Mouse (Mus musculus) right cerebral cortex, postnatal 14 days (tissue): Measurements from ENCODE around the gene Iffo2.

Experiments used
- DNase-seq: peaks from one replicate; pipeline ENCODE4 v3.0.0; 2022

Iffo2 gene

DNA sequence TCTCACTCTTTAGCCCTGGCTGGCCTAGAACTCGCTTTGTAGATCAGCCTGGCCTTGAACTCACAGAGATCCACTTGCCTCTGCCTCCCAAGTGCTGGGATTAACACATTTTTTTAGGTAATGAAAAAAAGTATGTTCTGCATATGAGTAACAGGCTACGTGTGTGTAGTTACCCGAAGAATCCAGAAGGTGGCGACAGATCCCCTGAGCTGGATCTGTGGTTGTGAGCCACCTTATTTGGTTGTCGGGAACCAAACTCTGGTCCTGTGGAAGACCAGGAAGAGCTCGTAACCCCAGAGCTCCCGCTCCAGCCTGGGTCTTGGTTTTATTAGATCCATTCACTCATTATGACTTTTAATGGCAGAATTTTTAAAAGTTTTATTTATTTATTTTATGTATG, 116.6 kb downstream of the Iffo2 start:
- no peak for DNase-seq

DNA sequence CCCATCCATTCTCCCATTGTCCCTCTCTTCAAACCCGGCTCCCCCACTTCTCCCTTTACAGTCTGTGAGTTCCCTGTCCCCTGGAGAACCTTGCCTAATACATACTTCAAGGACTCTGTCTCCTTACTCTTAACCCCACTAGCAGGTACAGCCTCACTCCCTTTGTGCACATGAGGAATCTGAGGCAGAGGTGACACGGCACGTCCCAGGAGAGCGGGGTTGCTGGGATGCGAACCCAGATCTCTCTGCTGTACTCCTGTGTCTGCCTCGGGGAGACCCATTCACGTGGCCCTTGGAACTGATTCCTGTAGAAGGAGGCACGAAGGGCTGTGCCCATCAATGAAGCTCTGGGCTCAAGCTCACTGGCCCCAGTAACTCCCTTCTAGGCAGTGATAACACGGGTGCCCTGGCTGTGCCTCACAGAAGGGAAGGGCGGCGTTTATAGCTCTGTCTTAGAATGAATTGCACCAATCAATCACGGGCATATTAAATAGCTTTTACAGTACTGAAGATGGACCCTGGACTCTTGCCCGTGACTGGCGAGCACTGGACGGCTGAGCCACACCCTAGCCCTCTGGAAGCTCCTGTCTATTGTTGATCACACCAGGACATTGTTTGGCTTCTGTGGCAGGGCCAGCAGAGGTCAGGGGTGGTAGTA, 119.9 kb downstream of the Iffo2 start:
- DNase-seq: no peak

DNA sequence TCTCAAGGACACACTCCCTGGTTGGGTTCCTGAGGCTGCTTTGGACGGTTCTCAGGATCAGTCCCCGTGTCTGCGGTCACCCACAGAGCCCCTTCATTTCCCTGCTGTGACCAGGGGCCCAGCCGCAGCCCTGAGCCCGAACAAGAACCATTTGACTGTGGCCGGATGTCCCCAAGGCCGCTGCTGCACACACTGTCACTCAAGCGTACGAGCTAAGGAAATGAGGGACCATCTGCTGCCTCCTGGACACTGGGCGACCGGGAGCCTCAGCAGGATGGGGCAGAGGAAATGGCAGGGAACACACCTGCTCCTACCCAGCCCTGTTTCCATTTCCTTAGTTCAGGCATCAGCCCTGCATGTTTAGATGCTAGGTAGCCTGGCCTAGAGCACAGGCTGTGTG, 120.6 kb downstream of the Iffo2 start:
- no peak for DNase-seq

DNA sequence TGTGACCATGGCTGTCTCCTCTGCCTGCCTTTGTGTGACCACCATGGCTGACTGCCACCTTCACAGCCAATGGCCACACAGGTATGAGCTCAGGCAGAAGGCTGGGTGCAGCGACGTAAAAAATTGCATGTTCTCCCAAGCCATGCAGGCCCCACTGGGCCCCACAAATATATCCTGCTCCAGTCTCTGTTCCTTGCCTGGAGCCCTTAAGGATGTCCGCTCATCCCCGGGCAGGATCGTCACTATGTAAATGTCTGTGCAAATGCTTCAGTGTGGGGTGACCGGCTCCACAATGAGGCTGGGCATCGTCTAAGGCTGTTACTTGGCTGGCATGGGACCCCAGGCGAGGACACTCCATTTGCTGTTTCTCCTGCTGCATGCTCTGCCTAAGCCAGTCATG, 122.9 kb downstream of the Iffo2 start, which contains the start of gene Tas1r2:
Gene Tas1r2 (plus strand): TSS at position 301 of the 400 bp plus-strand sequence.
- no peak for DNase-seq

DNA sequence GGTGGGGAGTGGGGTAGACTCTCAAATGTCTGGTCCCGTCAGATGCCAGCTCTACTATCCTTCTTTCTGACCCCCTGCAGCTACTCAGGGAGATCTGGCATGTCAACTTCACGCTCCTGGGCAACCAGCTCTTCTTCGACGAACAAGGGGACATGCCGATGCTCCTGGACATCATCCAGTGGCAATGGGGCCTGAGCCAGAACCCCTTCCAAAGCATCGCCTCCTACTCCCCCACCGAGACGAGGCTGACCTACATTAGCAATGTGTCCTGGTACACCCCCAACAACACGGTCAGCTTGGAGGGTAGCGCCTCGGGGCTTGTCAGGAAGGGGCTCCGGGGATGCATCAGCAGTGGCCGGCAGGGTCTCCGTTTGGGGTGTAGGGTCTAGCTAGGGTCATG, 131.5 kb downstream of the Iffo2 start:
- no peak for DNase-seq

DNA sequence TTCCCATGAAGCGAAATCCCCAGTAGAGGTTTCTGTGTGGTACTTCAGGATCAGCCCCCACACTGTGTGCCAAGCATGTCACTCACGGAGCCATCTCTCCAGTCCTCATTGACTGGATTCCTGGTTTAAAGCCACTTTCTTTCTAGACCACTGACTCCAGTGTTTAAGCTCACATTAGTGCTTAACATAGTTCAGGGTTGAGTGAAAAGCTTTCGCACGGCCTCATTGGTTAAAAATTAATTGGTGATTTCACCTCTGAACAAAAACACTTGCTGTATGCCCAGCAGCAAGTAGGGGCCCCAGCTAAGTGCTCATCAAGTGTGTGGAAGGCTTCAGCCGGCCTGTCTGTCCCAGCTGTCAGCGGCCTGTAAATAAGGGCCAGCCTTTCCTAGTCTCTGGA, 137.3 kb downstream of the Iffo2 start:
- DNase-seq: no peak

DNA sequence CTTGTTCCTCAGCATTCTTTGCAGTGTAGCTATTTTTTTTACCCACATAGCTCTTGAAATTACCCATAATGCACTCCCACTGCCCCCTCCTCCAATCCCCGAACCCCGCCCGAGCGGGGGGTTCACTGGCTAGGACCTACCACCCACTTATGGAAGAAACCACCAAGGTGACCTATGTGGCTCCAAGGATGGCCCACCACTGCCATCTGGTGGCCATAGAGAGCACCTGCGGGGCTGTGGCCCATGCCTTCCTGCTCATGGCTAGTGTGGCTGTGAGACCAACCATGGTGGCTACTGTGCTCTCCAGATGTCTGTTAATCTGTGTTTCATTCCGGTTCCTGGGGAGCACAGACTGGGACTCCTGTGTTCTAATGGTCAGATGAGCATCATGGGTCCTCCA, 139.5 kb downstream of the Iffo2 start:
- peak; percentile 46 for DNase-seq
